Mouse (Mus musculus): ENCODE results near the gene Gm49354.
"Not testable (repeated sequence)": the region's sequence is repeated elsewhere in the genome, so short reads cannot be mapped to it uniquely, and the experiment has no call there.

- not testable (repeated sequence) for TF ChIP-seq EP300 (IDR thresholded peaks at IDR 0.05; ENCODE audit: low read depth)
- TF ChIP-seq CTCF (IDR thresholded peaks at IDR 0.05; ENCODE audit: low read depth): peak; percentile 46; the same call in 1 of the 2 replicates
Measured at GRCm38 (mm10) chr13:59779744-59780264, 2.2 kb downstream of the Gm49354 start.
